23 mouse cellular contexts compared by ENCODE assay signal in the genomic region with DNA sequence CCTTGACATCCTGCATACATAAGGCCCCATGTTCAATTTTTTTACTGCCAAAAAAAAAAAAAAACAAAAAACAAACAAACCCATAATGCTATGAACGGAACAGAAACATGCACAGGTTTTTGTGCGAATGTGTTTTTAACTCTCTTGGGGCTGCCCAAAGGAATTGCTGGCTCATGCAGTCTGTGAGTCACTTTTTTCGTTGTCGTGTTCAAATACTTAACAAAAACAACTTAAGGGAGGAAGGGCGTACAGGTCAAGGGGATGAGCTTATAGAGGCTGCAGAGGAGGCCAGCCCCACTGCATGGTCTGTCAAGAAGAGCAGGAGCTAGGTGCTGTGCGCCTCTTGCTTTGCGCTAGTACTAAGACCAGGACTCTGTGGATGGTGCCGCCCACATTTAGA. TPM values are rescaled to one million over a fixed set of nuclear protein-coding genes. Genes with fewer than 3 reads are reported as not detected.
"Had no signal": no experiment of that assay in that cellular context is flagged by ENCODE, and none has a peak within 500 bp of the region (broad histone marks: within the 10 kb centered on the region; RNA-seq: fewer than 3 reads in every experiment).

No protein-coding gene starts in this region.

- H3K9me3 ChIP-seq: lung, embryonic 15.5 days; midbrain, embryonic 10.5 days; midbrain, embryonic 12.5 days; neural tube, embryonic 15.5 days had no signal

- H3K27ac ChIP-seq: lung, embryonic 15.5 days; midbrain, embryonic 10.5 days; midbrain, embryonic 12.5 days; neural tube, embryonic 13.5 days; neural tube, embryonic 15.5 days had no signal

- H3K4me1 ChIP-seq: lung, embryonic 15.5 days; midbrain, embryonic 12.5 days; neural tube, embryonic 13.5 days; neural tube, embryonic 15.5 days had no signal

- H3K36me3 ChIP-seq: lung, embryonic 15.5 days; midbrain, embryonic 10.5 days; midbrain, embryonic 12.5 days; neural tube, embryonic 13.5 days; neural tube, embryonic 15.5 days had no signal

- H3K4me3 ChIP-seq: lung, embryonic 15.5 days; midbrain, embryonic 10.5 days; midbrain, embryonic 12.5 days; myocyte; neural tube, embryonic 13.5 days; neural tube, embryonic 15.5 days had no signal

- DNase-seq: lung, adult 2 months; lung, postnatal 14 days; midbrain, embryonic 14.5 days; retina, postnatal 1 day; right cerebral cortex, adult 18-20 months; right cerebral cortex, postnatal 25 days; right cerebral cortex, postnatal 4 days; spleen, adult 18-20 months; thymus, adult 2 months; thymus, postnatal 25 days; thymus, postnatal 4 days had no signal

- H3K27me3 ChIP-seq: lung, embryonic 15.5 days; midbrain, embryonic 12.5 days; neural tube, embryonic 13.5 days; neural tube, embryonic 15.5 days had no signal

- ATAC-seq: lung, postnatal 0 days; midbrain, embryonic 16.5 days had no signal

- H3K4me2 ChIP-seq: lung, embryonic 15.5 days; midbrain, embryonic 12.5 days; neural tube, embryonic 13.5 days; neural tube, embryonic 15.5 days had no signal

- H3K9ac ChIP-seq: lung, embryonic 15.5 days; midbrain, embryonic 12.5 days; neural tube, embryonic 13.5 days; neural tube, embryonic 15.5 days had no signal

RNA-seq across cellular contexts. Expression of a gene that starts 33.1 kb away (rescaled TPM):
- total RNA-seq: megakaryocyte-erythroid progenitor cell, adult 5-6 weeks had no signal
- polyA plus RNA-seq: liver, embryonic 16.5 days; lung, postnatal 0 days; midbrain, embryonic 10.5 days; midbrain, embryonic 12.5 days; midbrain, embryonic 14.5 days; midbrain, embryonic 16.5 days; myocyte; neural tube, embryonic 13.5 days; neural tube, embryonic 15.5 days; small intestine, adult 2 months; stomach, embryonic 14.5 days had no signal
